Mouse (Mus musculus): Measurements from ENCODE around the gene Fam83d.
A peak's percentile ranks its signal among the peaks of the same experiment; 100 is the strongest.

Fam83d gene

DNA sequence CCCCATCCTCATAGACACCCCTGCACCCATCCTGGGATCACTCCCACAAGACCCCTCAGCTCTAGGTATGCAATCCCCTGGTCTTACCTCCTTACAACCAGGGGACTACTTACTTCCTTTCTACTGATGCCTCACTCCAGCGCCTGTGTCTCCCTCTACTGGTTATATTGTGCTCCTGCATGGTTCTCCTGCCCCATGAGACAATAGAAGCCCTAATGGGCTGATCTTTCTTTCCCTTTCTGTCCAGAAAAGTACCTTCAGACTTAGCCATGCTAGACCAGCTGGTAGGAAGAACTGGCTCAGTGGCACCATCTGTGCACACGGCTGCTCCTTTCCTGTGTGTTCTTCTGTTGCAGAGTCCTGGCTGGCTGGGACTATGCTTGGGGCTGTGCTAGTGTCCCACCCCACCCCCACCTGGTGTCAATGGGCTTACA lies 22.8 kb upstream of the Fam83d start:
- DNase-seq (ENCODE audit: low spot score in 2 of 2), result no peak

DNA sequence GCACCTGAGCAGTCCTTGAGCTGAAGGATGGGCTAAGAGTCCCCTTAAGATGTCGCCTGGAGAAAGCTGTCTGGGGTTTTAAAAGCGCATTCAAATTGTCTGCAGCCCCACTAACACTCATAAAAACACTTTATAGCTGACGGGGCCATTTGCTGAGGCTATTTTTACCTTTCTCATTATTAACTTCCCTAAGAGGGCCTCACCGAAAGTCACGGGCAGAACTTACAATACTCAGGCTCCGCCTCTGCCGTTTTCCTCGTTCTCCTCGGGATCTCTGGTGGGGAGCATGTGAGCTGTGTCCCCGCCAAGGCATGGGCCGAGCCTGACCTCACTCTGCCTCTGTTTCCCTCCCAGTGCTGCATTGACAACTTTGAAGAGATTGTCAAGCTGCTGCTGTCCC lies 21.7 kb upstream of the Fam83d start:
- DNase-seq (ENCODE audit: low spot score in 2 of 2), result no peak

DNA sequence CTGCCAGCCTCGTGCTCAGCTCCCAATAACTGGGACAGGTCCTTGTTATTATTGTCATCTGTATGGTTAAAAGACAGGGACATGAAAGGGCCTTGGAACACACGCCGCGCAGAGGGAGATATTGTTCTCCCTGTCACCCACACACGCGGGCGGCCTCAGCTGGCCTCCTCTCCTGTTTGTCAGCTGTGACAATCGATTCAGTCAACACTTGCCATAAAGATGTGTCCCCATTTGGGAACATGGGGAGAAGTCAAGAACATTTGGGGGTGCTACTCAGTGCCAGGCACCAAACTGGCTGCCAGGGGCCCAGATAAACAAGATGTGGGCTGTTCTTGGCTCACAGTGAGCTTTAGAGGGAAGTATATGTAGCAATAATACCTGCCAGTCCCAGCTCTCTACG lies 18.5 kb upstream of the Fam83d start:
- no peak for DNase-seq (ENCODE audit: low spot score in 2 of 2)

DNA sequence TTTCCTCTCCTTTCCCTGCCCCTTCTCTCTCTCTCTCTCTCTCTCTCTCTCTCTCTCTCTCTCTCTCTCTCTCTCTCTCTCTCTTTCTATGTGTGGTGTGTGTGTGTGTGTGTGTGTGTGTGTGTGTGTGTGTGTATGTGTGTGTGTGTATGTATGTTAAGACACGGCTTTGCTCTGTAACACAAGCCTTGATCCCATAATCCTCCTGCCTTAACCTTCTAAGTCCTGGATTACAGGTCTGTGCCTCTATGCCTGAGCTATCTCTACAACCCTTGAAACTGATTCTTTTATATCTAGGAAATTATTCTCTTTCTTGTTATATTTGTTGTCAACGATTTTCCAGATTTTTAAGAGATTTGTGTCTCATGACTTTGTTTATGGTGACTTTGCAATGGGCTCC lies 7.7 kb upstream of the Fam83d start:
- DNase-seq (ENCODE audit: low spot score in 2 of 2), result no peak

DNA sequence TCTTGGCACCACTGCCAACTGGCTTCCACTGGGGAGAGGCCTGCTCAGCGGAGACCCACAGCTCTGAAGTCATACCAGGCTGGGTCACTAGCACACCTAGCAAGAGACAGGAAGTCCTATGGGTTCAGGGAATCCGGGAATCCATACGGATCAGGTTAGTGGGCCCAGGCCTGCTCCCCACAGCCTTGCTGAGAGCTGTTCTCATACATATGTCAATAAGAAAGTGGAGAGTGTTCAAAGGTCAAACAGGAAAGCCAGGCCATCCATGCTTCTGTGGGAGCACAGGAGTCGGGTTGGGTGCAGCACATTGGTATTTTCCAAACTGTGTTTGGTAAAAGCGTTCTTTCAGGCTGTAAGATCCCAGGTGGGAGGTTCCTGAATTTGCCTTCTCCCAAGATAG lies 5.6 kb upstream of the Fam83d start:
- no peak for DNase-seq (ENCODE audit: low spot score in 2 of 2)

DNA sequence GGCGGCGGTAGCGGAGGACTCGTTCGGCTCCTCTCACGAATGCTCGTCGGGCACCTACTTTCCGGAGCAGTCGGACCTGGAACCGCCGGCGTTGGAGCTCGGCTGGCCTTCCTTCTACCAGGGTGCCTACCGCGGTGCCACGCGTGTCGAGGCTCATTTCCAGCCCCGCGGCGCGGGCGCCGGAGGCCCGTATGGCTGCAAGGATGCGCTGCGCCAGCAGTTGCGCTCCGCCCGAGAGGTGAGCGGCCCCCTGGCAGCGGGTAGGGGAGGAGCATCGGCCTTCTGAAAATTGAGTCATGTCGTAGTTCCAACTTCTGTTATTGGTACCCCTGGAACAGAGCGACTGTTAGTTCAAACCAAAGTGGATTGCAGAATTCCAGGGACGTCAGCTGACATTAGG lies 457 bp downstream of the Fam83d start:
- no peak for DNase-seq (ENCODE audit: low spot score in 2 of 2)

DNA sequence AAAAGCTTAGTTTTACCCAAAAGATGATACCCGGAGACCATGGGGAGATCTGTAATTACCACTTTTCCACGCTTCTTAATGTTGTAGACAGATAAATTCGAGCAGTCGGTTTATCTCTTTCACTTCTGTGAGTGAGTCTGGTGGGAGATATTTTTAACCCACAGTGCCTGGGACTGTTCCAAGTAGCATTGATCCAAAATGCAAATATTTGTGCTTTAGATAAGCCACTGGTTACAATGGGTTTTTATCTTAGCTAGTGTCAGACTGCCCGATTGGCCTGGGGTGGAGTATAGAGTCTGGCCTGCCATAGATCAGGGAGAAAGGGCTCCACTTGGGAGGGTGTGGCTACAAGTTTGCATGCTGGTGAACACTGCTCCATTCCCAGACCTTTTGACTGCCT lies 878 bp downstream of the Fam83d start:
- no peak for DNase-seq (ENCODE audit: low spot score in 2 of 2)

DNA sequence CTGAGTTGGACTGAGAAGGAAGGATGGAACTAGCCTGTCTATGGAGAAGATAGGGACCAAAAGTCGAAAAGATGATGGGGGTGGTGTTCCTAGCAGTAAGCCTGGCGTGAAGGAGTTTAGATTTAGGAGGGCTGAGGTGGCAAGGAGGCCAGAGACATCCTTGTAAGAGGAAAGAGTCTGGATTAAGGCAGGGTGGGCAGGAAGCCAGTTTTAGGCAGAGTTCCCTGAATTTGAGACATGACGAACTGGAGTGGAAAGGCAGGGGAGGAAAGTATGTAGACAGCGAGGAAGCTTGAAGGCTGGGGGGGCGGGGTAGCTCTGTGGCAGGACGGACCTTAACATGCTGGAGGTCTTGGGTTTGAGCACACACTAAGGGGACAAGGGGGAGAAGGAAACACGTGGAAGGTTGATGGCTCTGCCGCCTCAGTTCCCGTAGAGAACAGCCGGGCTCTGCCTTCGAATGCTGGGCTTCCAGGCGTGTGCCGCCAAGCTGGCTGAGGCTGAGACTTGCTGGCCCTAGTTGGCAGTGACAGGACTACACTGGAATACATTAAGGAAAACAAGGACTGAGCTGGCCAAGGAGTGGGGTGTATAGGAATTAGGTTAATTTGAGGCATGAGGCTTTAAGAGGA lies 2.3 kb downstream of the Fam83d start:
- no peak for DNase-seq (ENCODE audit: low spot score in 2 of 2)

DNA sequence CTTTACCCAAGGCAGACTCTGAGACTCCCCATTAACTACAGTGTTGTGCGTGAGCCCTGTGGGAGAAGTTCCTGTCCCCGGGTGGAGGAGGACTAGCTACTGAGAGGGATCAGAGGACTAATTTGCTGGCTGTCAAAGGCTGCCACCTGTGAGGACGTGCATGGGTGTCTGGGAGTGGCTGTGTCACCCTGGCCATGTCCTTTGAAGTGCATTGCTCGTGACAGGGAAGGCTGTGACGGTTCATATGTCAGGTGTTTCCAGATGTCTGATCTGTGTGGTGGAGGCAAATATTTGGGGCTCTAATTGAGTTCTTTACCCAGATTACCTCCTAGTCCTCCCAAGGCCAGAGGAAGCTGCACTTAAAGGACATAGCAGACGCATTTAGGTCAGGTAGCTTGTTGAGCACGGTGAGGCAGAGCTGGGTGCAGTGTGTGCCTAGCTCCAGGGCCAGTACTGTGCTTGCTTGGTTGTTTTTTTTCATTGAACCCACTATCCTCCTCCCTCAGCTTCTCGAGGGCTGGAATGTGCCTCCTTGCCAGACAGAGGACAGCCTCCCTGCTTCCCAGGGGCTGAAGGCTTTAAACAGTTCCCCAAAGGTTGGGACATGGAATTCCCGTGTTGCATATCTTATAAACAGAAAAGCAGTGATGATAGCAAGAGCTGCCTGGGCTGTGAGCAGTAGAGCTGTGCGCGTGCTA lies 3.3 kb downstream of the Fam83d start:
- DNase-seq (ENCODE audit: low spot score in 2 of 2), result no peak

DNA sequence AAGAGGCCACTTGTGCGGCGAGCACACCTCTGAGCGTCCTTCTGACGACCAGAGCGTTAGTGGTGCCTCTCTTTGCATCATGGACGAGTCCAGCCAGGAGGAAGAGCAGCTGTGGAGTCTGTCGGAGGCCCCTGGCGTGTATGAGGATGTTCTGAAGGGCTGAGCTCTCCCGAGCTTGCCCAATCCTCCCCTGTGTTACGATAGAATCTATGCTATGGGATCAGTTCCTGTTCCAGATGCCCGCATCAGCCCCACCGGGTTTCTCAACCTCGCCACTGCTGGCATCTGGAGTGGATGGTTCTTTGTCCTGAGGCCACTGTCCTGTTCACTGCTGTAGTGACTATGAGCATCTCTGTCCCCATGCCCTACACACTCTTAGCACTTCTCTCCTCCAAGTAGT lies 4.9 kb downstream of the Fam83d start:
- no peak for DNase-seq (ENCODE audit: low spot score in 2 of 2)

DNA sequence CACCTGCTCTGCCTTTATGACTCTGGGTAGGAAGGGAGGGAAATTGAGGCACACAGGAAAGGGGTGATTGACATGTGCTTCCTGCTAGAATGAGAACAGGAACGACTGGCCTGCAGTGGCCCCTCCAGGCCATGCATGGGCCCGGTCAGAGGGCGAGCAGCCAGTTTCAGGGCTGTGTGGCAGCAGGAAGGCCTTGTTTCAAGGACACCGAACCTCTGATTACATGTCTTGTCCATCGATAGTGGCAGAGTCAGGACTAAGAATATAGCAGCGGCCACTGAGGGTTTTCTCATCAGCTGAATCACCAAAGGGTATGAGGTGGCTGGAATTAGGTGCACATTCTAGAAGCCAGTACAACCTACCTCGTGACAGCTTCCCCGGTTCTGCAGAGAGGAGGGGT lies 7.0 kb downstream of the Fam83d start:
- DNase-seq (ENCODE audit: low spot score in 2 of 2), result no peak

DNA sequence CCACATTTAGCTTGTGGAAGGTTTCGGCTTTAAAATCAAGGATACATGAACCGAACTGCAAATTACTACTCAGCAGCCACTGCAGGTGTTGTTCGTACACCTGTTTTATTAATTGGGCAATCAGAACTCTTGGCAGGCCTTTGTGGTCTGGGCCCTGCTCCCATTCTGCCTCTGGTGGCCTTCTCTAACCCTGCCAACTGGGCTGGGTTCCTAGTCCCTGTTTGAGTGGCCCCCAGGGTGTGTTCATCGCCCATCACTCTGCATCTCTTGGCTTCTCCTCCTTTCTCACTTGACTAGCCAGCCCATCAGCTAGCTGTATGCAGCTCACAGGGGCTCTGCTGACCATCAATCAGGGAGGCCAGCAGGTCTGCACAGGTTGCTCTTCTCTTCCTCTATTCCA lies 8.8 kb downstream of the Fam83d start:
- no peak for DNase-seq (ENCODE audit: low spot score in 2 of 2)

DNA sequence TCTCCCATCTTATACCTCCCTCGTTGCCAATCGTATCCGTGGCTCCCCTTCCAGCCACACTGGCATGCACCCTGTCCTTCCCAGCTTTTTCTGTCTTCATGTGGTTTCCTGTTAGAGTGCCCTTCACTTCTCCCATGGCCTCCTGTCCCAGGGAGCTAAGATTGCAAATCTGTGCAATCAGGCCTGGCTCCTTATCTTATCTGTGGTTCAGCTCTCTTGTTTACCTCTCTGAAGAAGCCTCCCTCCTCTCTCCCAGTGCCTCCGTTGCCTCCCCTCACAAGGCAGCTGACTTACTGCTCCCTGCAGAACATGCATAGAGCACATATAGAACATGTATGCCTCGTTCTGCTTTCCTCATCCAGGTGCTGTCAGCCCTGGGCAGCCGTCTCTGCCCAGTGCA lies 9.6 kb downstream of the Fam83d start:
- DNase-seq (ENCODE audit: low spot score in 2 of 2), result no peak

DNA sequence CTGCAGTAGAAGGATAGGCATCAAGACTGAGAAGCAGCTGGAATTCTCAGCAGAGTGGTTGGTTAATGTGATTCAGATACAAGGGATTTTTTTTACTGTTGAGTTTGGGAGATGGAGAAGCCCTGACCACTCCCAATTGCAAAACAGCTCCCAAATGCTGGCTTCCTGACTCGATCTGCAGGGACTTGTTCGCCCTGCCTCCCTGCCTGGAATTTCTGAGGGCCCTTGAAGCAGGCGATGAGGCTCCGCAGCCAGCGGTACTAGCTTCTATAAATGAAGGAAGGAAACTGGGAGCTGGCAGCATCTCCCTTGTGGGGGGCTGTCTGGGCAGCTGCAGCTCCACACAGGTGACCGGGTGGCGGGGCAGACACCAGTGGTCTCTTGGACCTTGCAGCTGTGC lies 10.5 kb downstream of the Fam83d start:
- DNase-seq (ENCODE audit: low spot score in 2 of 2), result no peak

DNA sequence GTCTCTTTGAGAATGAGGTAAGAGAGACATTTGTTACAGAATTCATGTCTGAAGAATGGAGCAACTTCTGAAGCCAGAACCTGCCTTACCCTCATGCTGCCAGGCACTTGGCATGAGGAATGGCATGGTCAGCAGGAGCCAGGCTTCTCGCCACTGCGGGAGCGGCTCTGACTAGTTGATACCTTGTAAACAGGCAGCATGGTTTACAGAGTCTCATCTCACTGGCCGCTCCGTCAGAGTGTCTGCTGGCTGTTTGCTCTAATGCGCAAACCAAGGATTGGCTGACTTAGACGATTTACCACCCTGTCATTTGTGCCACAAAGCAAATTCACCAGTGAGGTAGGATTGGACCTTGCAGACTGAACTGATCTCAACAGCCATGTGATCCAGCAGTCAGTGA lies 13.2 kb downstream of the Fam83d start:
- DNase-seq (ENCODE audit: low spot score in 2 of 2), result no peak

DNA sequence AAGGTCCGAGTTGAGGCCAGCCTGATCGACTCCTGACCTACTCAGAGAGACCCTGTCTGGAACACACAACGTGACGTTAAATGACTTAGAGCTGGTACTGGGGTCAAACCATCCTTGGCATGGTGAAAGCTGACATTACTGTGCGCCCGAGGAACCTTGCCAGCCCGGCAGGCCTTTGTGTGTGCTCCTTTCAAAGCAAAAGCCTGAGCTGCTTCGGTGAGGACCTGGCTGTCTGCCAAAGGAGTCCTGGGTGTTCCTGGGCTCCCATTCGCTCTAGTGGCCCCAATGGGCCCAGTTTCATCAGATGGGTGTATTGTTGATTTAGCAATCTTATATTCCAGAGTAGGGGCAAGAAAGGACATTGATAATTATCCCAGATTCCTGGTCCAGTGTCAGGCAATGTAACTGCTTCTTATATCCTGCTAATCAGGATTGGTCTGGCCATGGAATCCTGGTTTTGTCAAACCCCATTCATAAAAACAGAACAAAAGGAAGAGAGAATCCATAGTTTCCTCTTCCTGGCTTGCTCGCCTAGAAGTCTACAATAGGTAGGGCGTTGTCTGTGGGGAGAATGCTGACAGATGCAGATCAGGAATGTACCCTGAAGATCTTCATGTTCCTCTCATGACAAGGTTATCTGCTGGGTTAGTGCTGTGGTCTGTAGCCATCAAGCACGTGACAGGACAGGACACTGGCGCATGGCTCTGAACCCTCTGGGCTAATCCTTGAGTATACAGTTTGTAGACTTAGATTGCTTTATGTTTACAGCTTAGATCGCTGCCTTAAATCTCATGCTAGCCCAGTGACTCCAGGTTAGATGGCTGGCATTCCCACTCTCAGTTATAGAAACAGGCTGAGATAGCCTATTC lies 19.3 kb downstream of the Fam83d start:
- no peak for DNase-seq (ENCODE audit: low spot score in 2 of 2)

DNA sequence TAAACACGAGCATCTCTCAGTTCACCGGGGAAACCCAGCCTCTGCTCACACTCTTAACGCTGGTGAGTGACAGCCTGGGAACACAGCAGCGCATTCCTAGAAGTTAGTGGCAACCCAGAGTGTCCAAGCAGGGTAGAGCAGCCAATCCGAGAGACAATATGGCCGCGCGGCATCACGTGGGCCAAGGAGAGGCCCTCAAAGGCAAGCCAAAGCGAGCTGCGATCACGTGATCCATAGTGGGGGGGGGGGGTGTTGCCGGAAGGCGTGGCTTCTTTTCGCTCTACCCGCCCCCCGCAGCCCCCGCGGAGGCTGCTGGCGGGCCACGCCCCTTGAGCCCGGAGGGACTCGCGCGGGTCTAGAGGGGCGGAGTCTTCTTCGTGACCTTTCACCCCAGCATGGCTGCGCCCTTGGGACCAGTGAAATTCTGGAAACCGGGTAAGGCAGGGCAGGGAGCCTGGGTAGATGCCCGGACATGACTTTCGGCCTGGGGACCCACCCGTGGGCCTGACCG lies 26.7 kb downstream of the Fam83d start, which contains the start of gene Dhx35:
Dhx35 (plus strand) TSS at position 314 of the 511 bp plus-strand sequence.
- peak; percentile 92 to 93 for DNase-seq (ENCODE audit: low spot score in 2 of 2)

DNA sequence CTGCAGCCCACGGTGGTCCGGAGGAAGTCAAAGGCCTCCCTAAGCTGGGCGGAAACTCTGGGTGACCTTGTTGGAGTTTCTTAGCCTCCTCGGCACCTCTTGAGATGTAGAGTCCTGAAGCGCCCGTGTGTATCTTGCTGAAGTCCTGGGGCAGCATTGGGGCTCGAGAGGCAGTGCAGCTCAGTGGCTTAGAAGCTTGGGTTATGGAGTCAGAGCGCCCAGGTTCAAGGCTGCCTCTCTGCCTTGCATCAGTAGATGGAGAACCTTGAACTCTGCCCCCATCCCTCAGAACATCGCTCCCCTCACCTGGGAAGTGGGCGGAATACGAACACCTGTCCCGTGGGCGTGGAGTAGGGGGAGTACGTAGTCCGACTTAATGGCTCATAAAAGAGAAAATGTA lies 27.1 kb downstream of the Fam83d start:
- DNase-seq (ENCODE audit: low spot score in 2 of 2), result peak in 1 of 2 experiments; percentile 22

DNA sequence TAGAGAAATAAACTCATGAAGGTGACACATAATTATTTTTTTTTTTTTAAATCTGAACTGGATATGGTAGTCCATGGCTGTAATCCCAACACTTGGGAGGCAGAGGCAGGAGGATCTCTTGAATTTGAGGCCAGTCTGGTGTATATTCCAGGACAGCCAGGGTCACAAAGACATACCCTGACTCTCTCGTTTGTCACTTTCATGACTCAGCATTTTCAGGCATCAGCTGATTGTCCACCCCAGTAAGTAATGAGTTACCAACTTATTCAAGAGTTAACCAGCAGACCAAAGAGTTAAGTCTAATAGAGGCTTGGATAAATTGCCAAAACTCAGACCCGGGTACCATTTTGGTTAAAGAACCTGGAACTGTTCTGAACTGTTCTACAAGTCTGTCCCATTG lies 28.0 kb downstream of the Fam83d start:
- DNase-seq (ENCODE audit: low spot score in 2 of 2), result no peak

DNA sequence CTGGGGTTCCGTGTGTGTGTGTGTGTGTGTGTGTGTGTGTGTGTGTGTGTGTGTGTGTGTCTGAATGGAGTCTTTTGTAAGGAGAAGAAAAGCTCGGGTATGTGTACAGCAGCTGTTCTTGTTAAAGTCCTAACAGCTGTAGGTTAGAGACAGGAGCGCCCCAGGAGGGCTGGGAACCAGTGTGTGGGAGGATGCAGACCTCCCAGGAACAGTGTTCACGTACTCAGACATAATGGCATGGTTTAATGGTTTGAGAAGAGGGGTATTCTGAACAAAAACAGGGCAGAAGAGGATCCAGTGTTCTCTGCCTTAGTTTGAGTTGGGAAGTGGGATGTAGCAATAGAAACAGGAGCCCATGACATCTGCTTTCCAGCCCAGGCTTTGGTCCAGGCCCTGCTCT lies 31.4 kb downstream of the Fam83d start:
- no peak for DNase-seq (ENCODE audit: low spot score in 2 of 2)

DNA sequence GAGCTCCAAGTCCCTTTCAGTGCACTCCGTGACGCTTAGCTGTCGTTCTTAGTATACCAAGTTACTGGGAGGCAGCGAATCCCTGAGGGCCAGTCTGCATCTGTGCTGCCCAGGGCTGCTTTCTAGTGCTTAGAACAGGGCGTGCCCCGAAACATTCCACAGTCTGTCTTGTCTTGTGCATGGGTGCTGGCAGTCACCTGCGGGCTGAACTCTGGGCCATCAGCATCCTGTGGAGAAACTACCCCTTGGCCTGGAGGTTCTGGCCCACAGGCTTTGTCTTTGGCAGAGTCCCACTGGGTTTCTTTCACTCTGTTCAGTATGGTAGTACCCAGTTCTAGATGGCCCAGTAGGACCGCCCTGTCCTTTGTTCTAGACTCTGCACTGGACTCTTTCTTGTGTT lies 32.9 kb downstream of the Fam83d start:
- DNase-seq (ENCODE audit: low spot score in 2 of 2), result no peak

DNA sequence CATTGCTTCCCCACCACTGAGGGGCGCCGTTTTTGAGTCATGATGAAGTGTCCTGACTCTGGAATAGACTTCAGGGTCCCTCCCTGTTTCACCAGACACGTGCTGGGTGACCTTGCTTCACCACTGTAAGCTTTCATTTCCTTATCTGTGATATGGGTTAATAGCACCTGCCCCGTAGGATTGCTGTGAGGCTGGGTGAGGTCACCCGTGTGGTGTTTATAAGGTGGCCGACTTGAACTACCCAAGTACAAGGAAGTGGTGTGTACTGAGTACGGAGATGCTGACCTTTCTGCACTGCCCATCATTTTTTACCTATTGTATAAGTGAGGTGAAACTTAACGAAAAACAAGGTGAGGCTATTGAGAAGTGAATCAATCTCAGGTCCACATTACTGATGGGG lies 35.7 kb downstream of the Fam83d start:
- DNase-seq (ENCODE audit: low spot score in 2 of 2), result no peak

DNA sequence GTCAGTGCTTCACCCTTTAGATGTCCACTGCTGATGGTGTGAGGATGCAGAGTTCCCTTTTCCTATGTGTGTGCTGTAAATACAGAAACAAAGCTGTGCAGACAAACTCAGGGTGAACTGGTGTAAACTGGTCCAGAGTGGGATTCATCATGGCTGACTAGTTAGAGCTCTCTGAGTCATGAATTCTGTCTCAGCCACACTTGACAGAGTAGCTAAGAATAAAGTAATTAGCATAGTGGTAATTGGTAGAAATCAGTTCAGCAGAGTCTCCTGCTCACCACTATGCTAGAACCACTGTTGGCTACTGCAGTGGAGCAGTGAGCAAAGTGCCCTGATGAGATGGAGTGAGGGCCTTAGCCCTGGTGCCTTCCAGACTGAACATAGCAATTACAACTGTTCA lies 47.8 kb downstream of the Fam83d start:
- no peak for DNase-seq (ENCODE audit: low spot score in 2 of 2)
